Mouse (Mus musculus) adrenal gland, adult 8-10 months (tissue): ENCODE measurements around the gene Map6d1. TPM values are rescaled to one million over a fixed set of nuclear protein-coding genes. Genes with fewer than 3 reads are reported as not detected.

Experiments
- DNase-seq: peaks from one replicate; pipeline ENCODE4 v3.0.0; 2022
- total RNA-seq, 4 experiments: library from RNA; stranded (reverse); gene quantifications; 2 replicates each; pipeline ENCODE4 v1.2.4; 2022

The Map6d1 gene
- total RNA-seq, 4 experiments from 2014 or later, result 0.37 to 20.2 (median 6.4) TPM

DNA sequence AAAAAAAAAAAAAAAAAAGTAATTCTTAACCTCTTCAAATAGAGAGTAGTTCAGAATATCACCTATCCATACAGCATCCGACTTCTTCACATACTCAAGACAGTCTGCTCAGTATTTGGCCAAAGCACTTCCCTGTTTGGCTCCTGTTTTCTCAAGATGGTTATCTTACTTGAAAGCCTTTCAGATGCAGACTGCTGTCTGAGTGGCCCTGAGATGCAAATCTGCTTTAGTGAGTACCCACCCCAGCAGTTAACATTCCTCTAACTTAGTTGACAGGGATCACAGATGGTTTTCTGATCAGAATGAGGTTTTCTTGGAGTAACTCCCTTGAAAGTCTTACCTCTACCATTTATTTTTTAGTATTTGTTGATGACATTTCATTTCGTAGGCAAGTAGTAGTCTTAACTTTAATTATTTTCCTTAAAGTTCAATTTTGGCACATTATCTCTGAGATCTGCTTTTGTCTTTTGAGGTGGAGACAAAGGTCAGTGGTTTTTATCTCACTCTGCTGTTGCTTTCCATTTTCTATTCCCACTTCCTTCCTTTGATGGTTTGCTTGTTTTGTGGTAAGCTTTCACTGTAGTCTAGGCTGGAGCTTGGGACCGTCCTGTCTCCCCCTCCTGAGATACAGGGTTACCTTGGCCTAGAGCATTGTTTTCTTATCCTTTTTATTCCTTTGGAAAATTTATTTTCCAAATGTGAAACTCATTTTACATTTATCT, 49.8 kb downstream of the Map6d1 start:
- no peak for DNase-seq

DNA sequence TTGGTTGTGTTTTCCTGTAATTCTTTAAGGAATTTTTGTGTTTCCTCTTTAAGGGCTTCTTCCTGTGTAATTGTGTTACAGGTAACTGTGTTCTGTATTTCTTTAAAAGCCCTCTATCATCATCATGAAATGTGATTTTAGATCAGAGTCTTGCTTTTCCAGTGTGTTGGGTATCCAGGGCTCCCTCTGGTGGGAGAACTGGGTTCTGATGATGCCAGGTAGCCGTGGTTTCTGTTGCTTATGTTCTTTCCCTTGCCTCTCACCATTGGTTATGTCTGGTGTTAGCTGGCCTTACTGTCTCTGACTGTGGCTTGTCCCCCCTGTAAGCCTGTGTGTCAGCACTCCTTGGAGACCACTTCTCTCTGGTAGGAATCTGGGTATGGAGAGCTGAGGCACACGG, 55.8 kb downstream of the Map6d1 start:
- no peak for DNase-seq

Other genes starting within 250 kb of the Map6d1 start
- gene Klhl24, start 143.8 kb downstream of the Map6d1 start, total RNA-seq, result 10 to 100 TPM; 68.8 to 88.1 (median 81.3) TPM
- 10 to 100 TPM; 31.2 to 59.3 (median 42.6) TPM for gene Yeats2, start 100.3 kb downstream of the Map6d1 start, total RNA-seq
- 100 to 1,000 TPM; 115 to 145 (median 120) TPM for gene Parl, start 61.0 kb upstream of the Map6d1 start, total RNA-seq
- gene Cyp2ab1, start 84.0 kb upstream of the Map6d1 start, total RNA-seq, result 1 to 10 TPM in 1 of 4 experiments, under 1 TPM in 2, not detected in 1; 0.38 to 2.6 (median 0.65) TPM
- 100 to 1,000 TPM in 2 of 4 experiments, 10 to 100 TPM in 2; 74.2 to 148 (median 106) TPM for gene Abcc5, start 185.0 kb upstream of the Map6d1 start, total RNA-seq